Mouse (Mus musculus): Measurements from ENCODE around the gene Gpr173.
A peak's percentile ranks its signal among the peaks of the same experiment; 100 is the strongest.
"Not testable (repeated sequence)": the region's sequence is repeated elsewhere in the genome, so short reads cannot be mapped to it uniquely, and the experiment has no call there.

Gpr173 gene

DNA sequence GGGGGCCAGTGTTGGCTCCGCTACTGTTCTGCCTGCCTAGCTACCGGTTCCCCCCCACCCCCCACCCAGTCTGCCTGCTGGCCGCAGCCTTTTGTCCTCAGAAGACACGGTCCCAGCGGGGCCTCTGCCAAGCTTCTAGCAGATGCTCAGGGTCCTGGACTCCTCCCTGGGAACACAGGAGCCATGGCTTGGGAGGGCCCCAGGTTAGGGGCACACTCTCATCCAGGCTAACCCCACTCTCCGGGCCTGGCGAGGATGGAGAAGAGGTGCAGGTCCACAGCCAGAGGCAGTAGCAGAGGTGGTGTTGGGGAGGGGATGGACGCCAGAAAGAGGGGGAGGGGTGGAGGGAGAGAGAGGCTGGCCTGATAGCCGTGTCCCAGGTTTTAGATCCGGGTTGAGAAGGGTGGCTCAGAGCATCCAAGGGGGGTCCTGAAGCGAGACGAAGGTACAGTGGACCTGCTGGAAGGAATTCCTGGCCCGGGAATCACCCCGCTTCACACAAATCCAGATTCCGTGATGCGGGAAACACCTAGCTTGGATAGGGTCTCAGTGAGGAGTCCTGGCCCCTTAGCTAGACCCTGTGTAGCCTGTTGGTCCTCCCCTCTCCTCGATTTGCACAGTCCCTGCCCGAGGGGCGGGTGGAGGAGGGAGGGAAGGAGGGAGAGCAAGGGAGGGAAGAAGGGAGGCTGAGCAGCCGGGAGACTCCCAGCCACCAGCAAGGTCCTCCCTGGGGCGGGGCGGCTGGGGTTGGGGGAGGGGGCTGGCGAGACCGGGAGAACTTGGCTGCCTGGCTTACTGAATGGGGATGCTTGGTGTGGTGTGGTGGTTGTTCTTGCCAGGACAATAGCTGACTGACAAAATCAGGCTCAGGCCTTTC, at the start of gene Gpr173:
Gpr173 (minus strand) TSS at position 308 of the 877 bp plus-strand sequence.
- peak; percentile 36 for DNase-seq (ENCODE audit: low spot score)

GRCm38 (mm10) chrX:152403251-152403650, 34.7 kb upstream of the Gpr173 start:
- no peak for DNase-seq (ENCODE audit: low spot score)

DNA sequence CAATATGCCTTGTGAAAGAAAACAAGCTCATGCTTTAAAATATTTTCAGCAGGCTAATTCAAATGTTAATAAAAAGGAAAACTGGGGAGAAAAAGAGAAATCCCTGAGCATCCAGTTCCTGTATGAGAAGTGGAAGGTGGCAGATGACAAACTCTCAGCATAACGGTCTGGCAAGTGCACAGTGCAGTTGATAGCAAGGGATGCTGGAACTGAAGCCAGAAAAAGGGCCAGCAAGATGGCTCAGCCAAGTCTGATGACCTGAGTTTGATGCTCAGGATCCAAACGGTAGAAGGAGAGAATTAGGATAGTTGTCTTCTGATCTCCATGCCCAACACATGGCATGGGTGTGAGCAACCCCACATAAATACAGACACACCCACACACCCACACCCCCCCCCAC, 31.6 kb upstream of the Gpr173 start:
- DNase-seq (ENCODE audit: low spot score): no peak

- no peak for DNase-seq (ENCODE audit: low spot score)
Observed at GRCm38 (mm10) chrX:152368054-152368396, 479 bp downstream of the Gpr173 start.

DNA sequence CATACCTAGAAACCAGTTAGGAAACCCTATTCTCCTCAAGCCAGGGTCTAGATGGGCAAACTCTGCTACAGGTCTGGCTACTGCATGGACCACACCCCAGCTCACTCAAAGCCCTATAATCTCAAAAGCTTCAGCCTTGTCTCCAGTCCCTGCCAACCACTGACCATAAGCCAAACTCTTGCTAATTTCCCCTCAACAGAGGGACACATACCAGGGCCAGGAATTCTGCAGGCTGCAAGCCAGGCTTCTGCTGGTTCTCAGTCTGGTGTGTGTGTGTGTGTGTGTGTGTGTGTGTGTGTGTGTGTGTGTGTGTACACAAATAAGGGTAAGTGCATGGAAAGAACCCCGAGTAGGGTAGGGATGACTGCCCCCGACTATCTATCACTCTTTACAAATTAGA, 2.1 kb downstream of the Gpr173 start:
- DNase-seq (ENCODE audit: low spot score): no peak

- no peak for DNase-seq (ENCODE audit: low spot score)
Observed at GRCm38 (mm10) chrX:152352553-152353153, 15.9 kb downstream of the Gpr173 start.

- no peak for DNase-seq (ENCODE audit: low spot score)
Observed at GRCm38 (mm10) chrX:152347041-152347440, 21.5 kb downstream of the Gpr173 start.

DNA sequence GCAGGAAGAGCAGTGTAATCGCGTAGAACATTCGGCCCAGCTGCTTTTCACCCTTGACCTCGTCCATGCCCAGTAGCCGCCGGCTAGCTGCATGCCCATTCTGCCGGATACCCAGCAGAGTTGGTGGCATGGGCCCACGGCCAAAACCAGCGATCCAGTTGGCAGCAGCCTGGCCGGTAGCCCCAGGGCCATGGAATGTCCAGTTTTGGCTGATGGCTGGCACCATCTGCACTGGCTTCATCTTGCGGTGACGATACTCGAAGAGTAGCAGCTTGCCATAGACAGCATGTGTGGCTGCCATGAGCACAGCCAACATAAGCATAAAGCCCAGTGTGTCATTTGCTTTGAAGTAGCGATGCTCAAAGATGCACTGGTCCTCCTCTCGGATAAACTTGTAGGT, 21.9 kb downstream of the Gpr173 start:
- no peak for DNase-seq (ENCODE audit: low spot score)

- no peak for DNase-seq (ENCODE audit: low spot score)
Observed at GRCm38 (mm10) chrX:152342903-152343302, 25.6 kb downstream of the Gpr173 start.

GRCm38 (mm10) chrX:152342358-152342901, 26.1 kb downstream of the Gpr173 start, which contains the start of gene Tspyl2:
Gene Tspyl2 (minus strand): TSS chrX:152342425.
- peak; percentile 92 for DNase-seq (ENCODE audit: low spot score)

- no peak for DNase-seq (ENCODE audit: low spot score)
Observed at GRCm38 (mm10) chrX:152341496-152341895, 27.0 kb downstream of the Gpr173 start.

GRCm38 (mm10) chrX:152336546-152337332, 31.8 kb downstream of the Gpr173 start:
- peak; percentile 85 for DNase-seq (ENCODE audit: low spot score)

DNA sequence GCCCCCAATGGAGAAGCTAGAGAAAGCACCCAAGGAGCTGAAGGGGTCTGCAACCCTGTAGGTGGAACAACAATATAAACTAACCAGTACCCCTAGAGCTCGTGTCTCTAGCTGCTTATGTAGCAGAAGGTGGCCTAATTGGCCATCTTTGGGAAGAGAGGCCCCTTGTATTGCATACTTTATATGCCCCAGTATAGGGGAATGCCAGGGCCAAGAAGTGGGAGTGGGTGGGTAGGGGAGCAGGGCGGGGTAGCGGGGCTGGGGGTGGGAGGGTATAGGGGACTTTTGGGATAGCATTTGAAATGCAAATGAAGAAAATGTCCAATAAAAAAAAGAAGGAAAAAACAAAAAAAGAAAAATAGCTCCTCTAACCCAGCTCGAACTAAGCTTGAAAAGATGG, 32.4 kb downstream of the Gpr173 start:
- not testable (repeated sequence) for DNase-seq (ENCODE audit: low spot score)

GRCm38 (mm10) chrX:152329400-152329799, 39.1 kb downstream of the Gpr173 start:
- not testable (repeated sequence) for DNase-seq (ENCODE audit: low spot score)

- DNase-seq (ENCODE audit: low spot score): no peak
Observed at GRCm38 (mm10) chrX:152327689-152328052, 40.8 kb downstream of the Gpr173 start.

DNA sequence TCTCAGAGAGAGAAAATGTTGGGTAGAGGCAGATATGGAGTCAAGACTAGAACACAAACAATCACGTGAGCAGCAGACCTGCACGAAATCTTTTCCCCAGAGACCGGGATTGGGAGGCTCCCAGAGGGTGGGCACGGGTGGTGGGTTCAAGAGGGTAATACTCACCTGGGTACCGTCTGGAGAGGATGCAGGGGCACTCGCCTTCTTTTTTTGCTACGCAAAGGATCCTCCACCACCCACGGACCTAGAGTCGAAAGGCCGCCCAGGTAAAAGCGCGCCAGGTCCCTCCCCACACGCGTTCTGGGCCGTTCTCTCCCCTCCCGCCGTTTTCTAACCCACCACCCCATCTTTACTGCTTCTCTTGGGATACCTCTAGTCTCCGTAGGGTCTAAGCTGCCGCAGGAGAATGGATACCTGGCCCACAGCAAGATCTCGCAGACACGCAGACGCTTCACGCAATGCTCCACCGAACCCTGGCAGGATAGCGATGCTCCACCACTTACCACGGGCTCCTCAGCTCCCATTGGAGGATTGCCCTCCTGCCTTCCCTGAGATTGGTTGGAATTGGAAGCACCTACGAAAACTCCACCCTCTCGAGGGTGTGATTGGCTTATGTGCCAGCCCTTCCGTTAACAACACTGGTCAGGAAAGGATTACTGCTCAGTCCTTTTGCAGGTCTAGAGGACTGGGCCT, 41.4 kb downstream of the Gpr173 start, which contains the start of gene Kantr:
Kantr (minus strand) TSS at position 500 of the 693 bp plus-strand sequence.
- DNase-seq (ENCODE audit: low spot score): peak; percentile 83

GRCm38 (mm10) chrX:152323584-152323983, 44.9 kb downstream of the Gpr173 start:
- DNase-seq (ENCODE audit: low spot score): no peak

GRCm38 (mm10) chrX:152322776-152323175, 45.7 kb downstream of the Gpr173 start:
- DNase-seq (ENCODE audit: low spot score): no peak

DNA sequence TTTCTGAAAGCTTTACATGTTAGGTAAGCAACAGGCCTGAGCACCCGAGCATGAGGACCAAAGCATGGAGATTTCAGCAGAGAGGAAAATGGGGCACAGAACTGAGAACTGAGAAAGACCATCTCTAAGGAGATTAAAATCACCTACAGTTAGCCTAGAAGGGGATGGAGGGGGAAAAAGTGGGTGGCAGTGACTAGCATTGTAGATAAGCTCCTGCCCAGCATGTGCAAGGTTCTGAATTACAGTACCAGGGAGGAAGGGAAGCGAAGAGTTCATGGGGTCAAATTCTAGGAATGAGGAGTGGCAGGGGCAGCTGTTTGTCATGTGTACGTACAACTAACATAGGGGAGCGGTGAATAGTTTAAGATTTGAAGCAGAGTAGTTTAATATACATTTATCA, 48.0 kb downstream of the Gpr173 start:
- no peak for DNase-seq (ENCODE audit: low spot score)

GRCm38 (mm10) chrX:152307942-152308341, 60.6 kb downstream of the Gpr173 start:
- no peak for DNase-seq (ENCODE audit: low spot score)

- DNase-seq (ENCODE audit: low spot score): no peak
Observed at GRCm38 (mm10) chrX:152307371-152307770, 61.1 kb downstream of the Gpr173 start.

DNA sequence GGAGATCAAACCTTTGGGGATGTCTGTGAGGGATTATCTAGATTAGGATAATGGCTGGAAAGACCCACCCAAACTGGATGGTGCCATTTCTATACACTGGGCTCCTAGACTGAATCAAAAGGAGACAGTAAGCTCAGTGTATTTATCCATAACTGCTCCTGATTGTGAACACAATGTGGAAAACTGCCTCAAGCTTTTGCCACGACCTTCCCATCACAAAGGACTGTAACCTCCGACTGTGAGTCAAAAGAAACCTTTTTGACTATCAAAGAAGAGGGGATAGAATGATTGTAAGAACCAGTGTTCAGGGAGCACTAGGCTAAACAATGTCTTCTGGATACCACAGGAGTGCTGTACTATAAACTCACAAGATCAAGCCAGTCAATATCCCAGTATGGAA, 62.3 kb downstream of the Gpr173 start:
- DNase-seq (ENCODE audit: low spot score): no peak
